ENCODE assay signal across 17 mouse cellular contexts in genomic region chr15:31058315-31058714, GRCm38 (mm10).
"Had no signal": no experiment of that assay in that cellular context is flagged by ENCODE, and none has a peak within 500 bp of the region (broad histone marks: within the 10 kb centered on the region; RNA-seq: fewer than 3 reads in every experiment).

No protein-coding gene starts in this region.

- H3K27ac ChIP-seq: layer of hippocampus, adult 2 months; limb, embryonic 10.5 days; liver, embryonic 13.5 days; lung, embryonic 15.5 days; macrophage; midbrain, embryonic 12.5 days; neural tube, embryonic 13.5 days had no signal

- DNase-seq: kidney, postnatal 10 days; kidney, postnatal 4 days; liver, embryonic 13.5 days; liver, postnatal 0 days; lung, postnatal 14 days; retina, postnatal 1 day; right cerebral cortex, postnatal 4 days; spleen, adult 18-20 months; thymus, adult 18-20 months; thymus, postnatal 14 days had no signal

- H3K4me3 ChIP-seq: layer of hippocampus, adult 2 months; limb, embryonic 10.5 days; liver, embryonic 13.5 days; lung, embryonic 15.5 days; megakaryocyte, embryonic 14.5 days; midbrain, embryonic 12.5 days; neural tube, embryonic 13.5 days had no signal
